Mouse (Mus musculus) stomach, postnatal 0 days (tissue): ENCODE results near the gene Pdzrn3.

ENCODE experiments used
- CTCF ChIP-seq: IDR thresholded peaks from 2 replicates; pipeline ENCODE4 v1.5.1; 2016; ENCODE audit warnings: antibody characterized with exemption, low read depth, mild to moderate bottlenecking, moderate library complexity
- EP300 ChIP-seq: optimal IDR thresholded peaks from 2 replicates; pipeline ENCODE3; 2016; ENCODE audit warnings: antibody characterized with exemption

DNA sequence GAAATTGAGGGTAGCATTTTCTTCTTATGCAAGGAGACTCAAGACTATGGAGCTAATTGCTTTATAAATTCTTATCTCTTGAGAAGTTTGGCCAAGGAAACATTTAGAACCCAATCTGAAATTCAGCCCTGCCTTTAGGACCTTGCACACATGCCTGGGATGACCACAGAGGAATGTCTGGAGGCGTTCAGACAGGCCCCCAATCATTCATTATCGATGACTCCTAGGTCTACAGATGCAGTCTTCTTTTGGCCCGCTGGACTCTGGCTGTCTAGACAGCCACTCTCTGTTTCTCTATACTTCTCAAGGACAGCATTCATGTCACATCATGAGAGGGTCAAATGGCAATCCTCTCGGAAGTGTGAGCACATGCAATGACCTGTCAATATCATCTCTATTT lies 15.4 kb downstream of the Pdzrn3 start:
- TF ChIP-seq CTCF (no peak), EP300 (no peak)
